Mouse (Mus musculus) megakaryocyte, embryonic 14.5 days (primary cell): Measurements from ENCODE around the gene Mroh2a.

Experiments used
- FLI1 ChIP-seq: IDR thresholded peaks from 2 replicates; pipeline ENCODE4 v1.6.1; 2012; ENCODE audit warnings: low read length, inconsistent platforms, mixed read lengths
- GATA1 ChIP-seq: IDR thresholded peaks from 3 replicates; pipeline ENCODE4 v1.6.1; 2012; ENCODE audit warnings: mixed read lengths, low read length, inconsistent platforms, borderline replicate concordance

- TF ChIP-seq GATA1 (no peak), FLI1 (no peak)
Observed at GRCm38 (mm10) chr1:88224029-88224776, 2.6 kb upstream of the Mroh2a start.
